Mouse (Mus musculus): Measurements from ENCODE around the gene Iqcj.

DNA sequence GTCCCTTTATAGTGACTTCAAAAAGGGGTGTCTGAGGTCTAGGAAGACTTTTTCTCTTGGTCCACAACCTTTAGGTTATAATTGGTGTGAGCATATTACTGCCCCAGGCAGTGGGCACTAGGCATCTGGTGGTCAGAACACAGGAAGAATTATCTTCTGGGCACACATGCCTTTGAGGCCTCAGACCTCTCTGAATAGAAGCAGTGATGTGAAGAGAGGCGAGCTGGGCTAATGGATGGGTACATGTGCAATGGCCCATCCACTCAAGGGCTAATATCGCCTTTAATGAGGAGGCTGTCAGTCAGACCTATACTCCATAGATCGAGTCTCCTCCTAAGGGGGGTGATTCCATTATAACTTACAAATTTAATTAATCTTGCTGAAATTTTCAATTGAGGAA lies 7.7 kb upstream of the Iqcj start:
- TF ChIP-seq CTCF (IDR thresholded peaks at IDR 0.05; ENCODE audit: low read depth, low read length) (no peak), TAL1 (conservative IDR thresholded peaks at IDR 0.05; ENCODE audit: low read depth, low read length) (no peak), GATA1 (IDR thresholded peaks at IDR 0.05; ENCODE audit: borderline replicate concordance, low read length) (no peak)

All from G1E (cell line).